Mouse (Mus musculus): ENCODE results near the gene Dcx. TPM values are rescaled to one million over a fixed set of nuclear protein-coding genes. Genes with fewer than 3 reads are reported as not detected.
A peak's percentile ranks its signal among the peaks of the same experiment; 100 is the strongest.

Dcx gene
- 262 and 264 TPM in 2 replicates for polyA plus RNA-seq (2015; fragmentation: Nextera tagmentation; extraction: Ambion mirVana)

DNA sequence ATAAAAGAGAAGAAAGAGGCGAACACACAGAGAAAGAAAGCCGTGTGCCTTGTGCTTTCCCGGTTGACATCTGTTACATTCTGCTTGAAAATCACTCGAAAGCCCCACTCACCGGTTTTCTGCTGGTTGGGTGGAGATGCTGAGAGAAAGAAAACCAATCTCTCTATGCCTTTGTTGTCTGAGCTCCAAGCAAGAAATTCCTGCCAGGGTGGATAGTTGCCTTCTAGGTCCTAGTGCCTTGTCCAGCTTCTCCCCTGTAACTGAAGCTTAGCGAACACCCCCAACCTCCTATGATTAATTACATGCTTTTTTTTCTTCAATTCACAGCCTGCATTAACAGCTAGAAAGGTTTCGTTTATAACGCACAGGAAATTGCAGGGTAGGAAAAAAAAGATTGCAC is at the start of gene Dcx:
Dcx (minus strand) TSS at position 354 of the 400 bp plus-strand sequence.
- H3K4me2 ChIP-seq (replicated peaks), result peak within 1 kb of the TSS; percentile 57
- ATAC-seq, result peak; percentile 83
- H3K9me3 ChIP-seq, result no peaks in the 10 kb centered on the region
- H3K27me3 ChIP-seq, result no peaks in the 10 kb centered on the region
- peak within 1 kb of the TSS; percentile 50 for H3K4me3 ChIP-seq (replicated peaks)
- H3K27ac ChIP-seq, result peak within 1 kb of the TSS; percentile 93
- H3K4me1 ChIP-seq (replicated peaks), result peaks cover 17% of the 10 kb centered on the region
- H3K9ac ChIP-seq (replicated peaks), result peak within 1 kb of the TSS; percentile 77
- 40% methylated on average over 8 of the region's 8 CpGs for WGBS
- H3K36me3 ChIP-seq, result 0 out of 2 replicates have a peak, but pooled peaks cover 2% of the 10 kb centered on the region

DNA sequence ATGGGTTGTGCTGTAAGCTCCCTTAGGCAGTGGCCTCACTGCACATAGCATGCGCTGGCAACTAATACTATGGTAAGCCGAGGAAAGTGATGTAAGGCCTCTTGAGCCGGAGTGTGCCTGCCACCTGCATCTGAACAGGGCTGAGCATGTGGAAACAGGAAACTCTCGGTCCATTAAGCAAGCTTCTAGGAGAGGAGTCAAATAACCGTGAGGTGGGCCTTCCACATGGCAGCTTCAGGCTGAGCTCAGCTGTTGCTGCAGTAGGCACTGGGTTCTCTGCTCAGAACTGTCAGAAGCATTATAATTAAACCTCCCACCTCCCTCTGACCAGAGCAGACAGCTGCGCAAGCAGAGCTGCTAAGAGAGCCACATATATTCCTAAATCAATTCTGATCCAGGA is 33.1 kb upstream of the Dcx start:
- Histone ChIP-seq H3K9ac (replicated peaks) (no peak overlapping the region), H3K9me3 (no peaks in the 10 kb centered on the region), H3K27me3 (no peaks in the 10 kb centered on the region), H3K4me2 (replicated peaks) (no peak overlapping the region), H3K27ac (no peak overlapping the region), H3K4me3 (replicated peaks) (no peak overlapping the region), H3K36me3 (no peaks in the 10 kb centered on the region), H3K4me1 (replicated peaks) (no peaks in the 10 kb centered on the region)
- peak; percentile 69 for ATAC-seq
- WGBS, result 59% methylated on average over 6 of the region's 6 CpGs

DNA sequence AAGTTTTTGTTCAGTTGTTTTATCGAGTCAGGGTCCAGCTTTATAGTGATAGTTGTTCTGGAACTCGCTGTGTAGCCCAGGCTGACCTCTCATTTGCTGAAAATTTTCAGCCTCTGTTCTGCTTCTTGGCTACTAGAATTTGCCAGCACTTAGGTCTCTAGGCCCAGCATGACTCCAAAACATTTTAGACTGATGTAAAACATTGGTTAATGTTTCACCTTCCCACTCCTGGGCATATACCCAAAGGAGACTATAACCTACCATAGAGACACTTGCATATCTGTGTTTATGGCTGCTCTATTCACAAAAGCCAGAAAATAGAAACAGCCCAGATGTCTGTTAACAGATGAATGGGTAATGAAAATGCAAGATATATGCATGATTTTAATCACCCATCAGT is 560 bp upstream of the Dcx start:
- Histone ChIP-seq H3K4me2 (replicated peaks) (peak overlapping the region; percentile 28; the same call in 1 of the 2 replicates), H3K27ac (0 out of 2 replicates have a peak overlapping the region, but pooled peaks have one; percentile 93), H3K4me1 (replicated peaks) (peaks cover 16% of the 10 kb centered on the region), H3K36me3 (0 out of 2 replicates have a peak, but pooled peaks cover 2% of the 10 kb centered on the region), H3K9ac (replicated peaks) (no peak overlapping the region), H3K4me3 (replicated peaks) (no peak overlapping the region), H3K9me3 (no peaks in the 10 kb centered on the region), H3K27me3 (no peaks in the 10 kb centered on the region)
- 80% methylated on average over 2 of the region's 2 CpGs for WGBS
- ATAC-seq, result no peak

DNA sequence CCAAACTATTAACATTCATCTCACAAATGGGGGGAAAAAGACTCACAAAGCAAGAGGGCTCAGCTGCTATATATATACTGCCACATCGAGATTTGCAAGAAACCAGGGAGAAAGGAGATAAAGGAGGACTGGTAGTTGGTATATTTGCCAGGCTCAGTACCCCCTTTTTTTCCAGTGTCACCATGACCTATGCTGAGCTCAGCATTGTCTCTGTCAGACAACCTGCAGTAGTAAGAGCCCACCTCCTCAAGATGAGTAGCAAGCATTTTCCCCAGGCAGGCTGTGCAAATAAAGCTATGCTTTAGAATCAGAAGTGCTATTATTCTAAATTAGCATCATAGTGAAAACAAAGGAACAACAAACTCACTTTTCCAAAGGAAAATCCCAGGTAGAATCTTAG is 581 bp downstream of the Dcx start:
- peaks cover 17% of the 10 kb centered on the region for H3K4me1 ChIP-seq (replicated peaks)
- H3K9ac ChIP-seq (replicated peaks), result peak overlapping the region; percentile 77
- H3K27me3 ChIP-seq, result no peaks in the 10 kb centered on the region
- 32% methylated on average over 1 of the region's 1 CpGs for WGBS
- H3K4me3 ChIP-seq (replicated peaks), result peak overlapping the region; percentile 50
- 0 out of 2 replicates have a peak, but pooled peaks cover 2% of the 10 kb centered on the region for H3K36me3 ChIP-seq
- peak; percentile 76 for ATAC-seq
- H3K9me3 ChIP-seq, result no peaks in the 10 kb centered on the region
- H3K4me2 ChIP-seq (replicated peaks), result peak overlapping the region; percentile 57
- peak overlapping the region; percentile 93 for H3K27ac ChIP-seq

DNA sequence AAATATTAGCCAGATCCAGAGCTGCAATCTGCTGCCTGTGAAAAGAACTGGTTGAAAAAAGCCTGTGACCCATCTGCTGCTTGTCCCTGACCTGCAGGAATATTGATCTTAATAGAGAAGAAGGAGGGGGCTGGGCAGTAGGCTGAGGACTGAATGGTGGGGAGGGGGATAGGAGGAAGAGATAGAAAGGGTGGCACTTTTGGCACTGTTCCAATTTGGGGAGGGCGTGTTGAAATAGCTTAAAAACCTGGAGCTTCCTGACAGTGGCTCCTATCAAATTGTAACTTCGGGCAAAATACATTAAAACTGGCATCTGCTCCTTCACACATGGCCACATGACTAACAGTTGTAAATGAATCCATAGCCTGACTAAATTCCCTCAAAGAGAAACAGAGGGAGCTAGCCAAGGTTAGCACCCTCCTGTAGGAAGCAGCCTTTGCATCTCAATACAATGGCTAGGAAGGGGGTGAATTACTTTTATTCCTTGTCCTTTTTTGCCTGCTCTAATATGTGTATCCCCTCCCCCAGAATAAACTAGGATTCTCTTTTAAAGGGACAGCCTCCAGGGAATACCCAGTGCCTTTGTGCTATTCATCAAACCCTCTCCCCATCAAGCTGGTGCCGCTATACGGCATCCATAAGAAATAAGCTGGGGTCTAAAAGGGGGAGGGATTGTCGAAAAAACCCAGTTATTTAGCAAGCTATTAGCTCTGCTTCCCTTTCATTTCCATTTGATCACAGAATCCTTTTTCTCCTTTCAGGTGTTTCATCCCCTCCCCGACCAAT is 1.5 kb downstream of the Dcx start:
- Histone ChIP-seq H3K4me3 (replicated peaks) (peak overlapping the region; percentile 50), H3K9ac (replicated peaks) (peak overlapping the region; percentile 77), H3K36me3 (0 out of 2 replicates have a peak, but pooled peaks cover 2% of the 10 kb centered on the region), H3K27ac (peak overlapping the region; percentile 93), H3K9me3 (no peaks in the 10 kb centered on the region), H3K27me3 (no peaks in the 10 kb centered on the region), H3K4me1 (replicated peaks) (peaks cover 24% of the 10 kb centered on the region), H3K4me2 (replicated peaks) (peak overlapping the region; percentile 57)
- WGBS, result 25% methylated on average over 6 of the region's 6 CpGs
- peak; percentile 87 for ATAC-seq

DNA sequence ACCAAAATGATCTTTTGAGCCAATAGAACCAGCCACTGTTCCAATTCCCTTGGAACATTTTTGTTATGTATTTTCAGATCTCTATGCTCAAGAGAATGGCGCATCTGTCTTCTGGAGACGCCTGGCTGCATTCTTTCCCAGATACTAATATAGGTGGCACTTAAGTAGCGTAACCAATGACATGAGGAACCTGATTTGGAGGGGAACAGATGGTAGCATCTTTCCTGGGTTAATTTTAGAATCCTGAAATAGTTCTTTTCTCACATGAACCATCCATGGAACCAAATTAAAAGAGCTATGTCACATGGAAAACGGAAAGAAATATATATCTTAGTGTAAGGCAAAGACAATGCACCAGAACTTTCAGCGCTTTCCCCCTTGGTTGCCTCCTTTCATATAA is 11.0 kb downstream of the Dcx start:
- Histone ChIP-seq H3K4me3 (replicated peaks) (no peak overlapping the region), H3K9ac (replicated peaks) (no peak overlapping the region), H3K27ac (no peak overlapping the region), H3K27me3 (no peaks in the 10 kb centered on the region), H3K36me3 (peaks cover 19% of the 10 kb centered on the region), H3K4me1 (replicated peaks) (peaks cover 17% of the 10 kb centered on the region), H3K4me2 (replicated peaks) (no peak overlapping the region), H3K9me3 (no peaks in the 10 kb centered on the region)
- no peak for ATAC-seq
- WGBS, result 87% methylated on average over 5 of the region's 5 CpGs

DNA sequence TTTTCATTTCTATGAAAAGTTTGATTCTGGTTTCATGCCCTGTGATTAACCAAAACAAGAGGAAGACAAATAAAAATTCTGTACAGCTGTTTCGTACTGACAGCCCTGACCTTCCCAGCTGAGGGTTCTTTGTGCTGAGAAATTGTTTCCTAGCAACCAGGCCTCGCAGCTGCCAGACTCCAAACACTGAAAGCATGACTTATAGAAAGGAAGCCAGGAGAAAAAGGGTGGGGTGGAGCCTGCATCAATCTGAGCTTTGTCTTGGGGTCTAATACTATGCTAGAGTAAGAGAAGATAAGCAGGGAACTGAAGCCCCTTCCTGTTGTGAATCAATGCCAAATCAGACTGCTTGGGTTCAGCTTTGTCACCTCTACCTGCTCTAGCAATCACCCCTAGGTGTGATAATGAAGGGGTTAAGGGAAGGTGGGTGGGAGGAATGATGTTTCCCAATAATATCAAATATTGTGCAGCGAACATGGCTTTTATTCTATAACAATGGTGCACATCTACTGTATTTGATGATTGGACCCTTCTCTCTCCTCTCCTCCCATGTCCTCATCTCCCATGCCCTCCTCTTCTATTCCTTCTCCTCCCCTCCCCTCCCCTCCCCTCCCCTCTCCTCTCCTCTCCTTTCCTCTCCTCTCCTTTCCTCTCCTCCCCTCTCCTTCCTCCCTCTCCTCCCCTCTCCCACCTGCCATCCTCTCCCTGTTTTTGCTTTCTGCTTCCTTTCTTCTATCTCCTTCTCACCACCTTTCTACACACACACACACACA is 26.2 kb downstream of the Dcx start:
- Histone ChIP-seq H3K27ac (peak overlapping the region; percentile 85), H3K4me1 (replicated peaks) (peaks cover 43% of the 10 kb centered on the region), H3K4me2 (replicated peaks) (peak overlapping the region; percentile 17; the same call in 1 of the 2 replicates), H3K36me3 (no peaks in the 10 kb centered on the region), H3K27me3 (no peaks in the 10 kb centered on the region; the same call in 1 of the 2 replicates), H3K9ac (replicated peaks) (0 out of 2 replicates have a peak overlapping the region, but pooled peaks have one; percentile 19), H3K4me3 (replicated peaks) (no peak overlapping the region), H3K9me3 (no peaks in the 10 kb centered on the region)
- 30% methylated on average over 3 of the region's 3 CpGs for WGBS
- peak; percentile 84 for ATAC-seq

DNA sequence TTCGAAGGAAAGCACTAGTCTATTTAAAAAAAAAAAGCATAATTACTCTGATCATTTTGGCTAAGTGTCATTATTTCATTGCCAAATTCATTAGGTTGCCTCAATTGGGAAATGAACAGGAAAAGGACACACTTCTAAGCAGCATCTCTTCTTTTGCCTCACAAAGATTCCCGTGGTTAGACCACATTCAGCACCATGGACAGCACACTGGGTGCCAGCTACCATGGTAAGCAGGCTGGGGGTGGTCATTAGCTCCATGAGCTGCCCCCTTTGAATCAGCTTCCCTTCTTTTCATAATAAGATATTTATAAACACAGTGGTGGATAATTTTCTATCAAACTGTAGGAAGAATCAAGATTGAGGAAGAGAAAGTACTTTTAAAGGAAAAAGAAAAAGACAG is 28.4 kb downstream of the Dcx start:
- Histone ChIP-seq H3K27ac (no peak overlapping the region), H3K4me1 (replicated peaks) (peaks cover 45% of the 10 kb centered on the region), H3K27me3 (peaks cover 4% of the 10 kb centered on the region; the same call in 1 of the 2 replicates), H3K4me2 (replicated peaks) (no peak overlapping the region), H3K9ac (replicated peaks) (no peak overlapping the region), H3K4me3 (replicated peaks) (no peak overlapping the region), H3K36me3 (no peaks in the 10 kb centered on the region), H3K9me3 (no peaks in the 10 kb centered on the region)
- no peak for ATAC-seq
- WGBS, result 39% methylated on average over 2 of the region's 2 CpGs

DNA sequence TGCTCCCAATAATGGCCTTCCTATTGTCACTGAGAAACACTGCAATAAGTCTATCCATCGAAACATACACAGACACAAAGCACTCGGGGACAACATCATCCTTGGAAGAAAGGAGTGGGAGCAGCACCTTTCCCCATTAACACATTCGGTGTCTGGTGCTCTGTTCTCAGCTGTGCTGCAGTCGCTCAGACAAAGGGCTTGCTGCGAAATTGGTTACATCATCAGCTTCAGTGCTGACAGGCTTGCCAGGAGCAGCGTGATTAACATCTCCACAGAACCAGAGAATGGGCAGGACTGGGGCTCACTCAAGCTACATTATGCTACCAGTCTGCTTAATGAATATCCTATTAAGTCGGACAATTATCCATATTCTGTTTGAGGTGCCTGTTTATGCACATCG is 30.8 kb downstream of the Dcx start:
- WGBS, result 29% methylated on average over 8 of the region's 8 CpGs
- H3K4me3 ChIP-seq (replicated peaks), result no peak overlapping the region
- H3K9ac ChIP-seq (replicated peaks), result peak overlapping the region; percentile 39

DNA sequence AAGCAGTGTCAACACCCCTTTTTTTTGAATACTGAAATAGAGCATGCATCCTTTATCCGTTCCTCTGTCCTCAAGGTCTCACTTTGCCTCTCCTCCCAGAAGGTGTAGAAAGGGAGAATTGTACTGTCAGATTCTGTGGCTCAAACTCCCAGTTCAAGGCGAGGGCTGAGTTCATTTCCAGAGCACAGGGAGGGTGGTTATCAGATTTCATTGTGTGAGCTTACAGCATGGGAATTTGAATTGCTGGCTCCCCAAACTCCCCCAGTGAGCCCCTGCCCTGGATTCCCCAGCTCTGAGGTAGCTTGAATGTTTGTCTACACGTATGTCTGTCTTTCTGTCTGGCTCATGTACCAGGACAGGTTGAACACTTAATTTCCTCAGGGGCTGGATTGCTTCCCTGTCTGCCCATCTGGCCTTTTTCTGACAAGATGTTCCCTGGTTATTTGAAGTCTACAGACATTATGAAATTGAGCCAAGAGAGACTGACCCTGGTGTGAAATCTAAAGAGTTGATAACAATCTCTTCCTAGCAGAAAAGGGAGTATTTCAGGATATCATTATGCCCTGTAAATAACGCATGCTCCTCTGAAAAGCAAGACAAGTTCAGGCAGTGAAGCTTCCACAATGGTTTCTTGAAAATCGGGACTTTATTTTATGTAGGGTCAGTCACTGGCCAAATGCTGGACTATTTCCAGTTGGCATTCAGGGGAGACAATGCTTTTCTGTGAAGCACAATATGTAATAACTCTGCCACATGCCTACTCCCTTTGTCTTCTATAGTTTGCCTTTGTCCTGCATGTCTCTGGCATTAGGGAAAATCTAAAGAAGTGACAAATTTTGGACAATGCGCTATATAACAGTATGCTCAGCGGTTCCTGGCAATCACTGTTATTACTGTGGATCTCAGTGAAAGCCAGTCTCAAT is 35.5 kb downstream of the Dcx start:
- 65% methylated on average over 7 of the region's 7 CpGs for WGBS
- peaks cover 22% of the 10 kb centered on the region for H3K4me1 ChIP-seq (replicated peaks)
- H3K9ac ChIP-seq (replicated peaks), result no peak overlapping the region
- no peak overlapping the region for H3K4me2 ChIP-seq (replicated peaks)
- no peak overlapping the region for H3K4me3 ChIP-seq (replicated peaks)
- peak overlapping the region; percentile 41 for H3K27ac ChIP-seq
- H3K27me3 ChIP-seq, result peaks cover 4% of the 10 kb centered on the region; the same call in 1 of the 2 replicates
- no peaks in the 10 kb centered on the region for H3K36me3 ChIP-seq
- no peaks in the 10 kb centered on the region for H3K9me3 ChIP-seq
- ATAC-seq, result no peak

More for the DNA sequence above, 30.8 kb downstream of the Dcx start:
- peak; percentile 93 for ATAC-seq
- Histone ChIP-seq H3K4me2 (replicated peaks) (peak overlapping the region; percentile 38), H3K4me1 (replicated peaks) (peaks cover 43% of the 10 kb centered on the region), H3K9me3 (no peaks in the 10 kb centered on the region), H3K27me3 (peaks cover 4% of the 10 kb centered on the region; the same call in 1 of the 2 replicates), H3K36me3 (no peaks in the 10 kb centered on the region), H3K27ac (peak overlapping the region; percentile 86)

DNA sequence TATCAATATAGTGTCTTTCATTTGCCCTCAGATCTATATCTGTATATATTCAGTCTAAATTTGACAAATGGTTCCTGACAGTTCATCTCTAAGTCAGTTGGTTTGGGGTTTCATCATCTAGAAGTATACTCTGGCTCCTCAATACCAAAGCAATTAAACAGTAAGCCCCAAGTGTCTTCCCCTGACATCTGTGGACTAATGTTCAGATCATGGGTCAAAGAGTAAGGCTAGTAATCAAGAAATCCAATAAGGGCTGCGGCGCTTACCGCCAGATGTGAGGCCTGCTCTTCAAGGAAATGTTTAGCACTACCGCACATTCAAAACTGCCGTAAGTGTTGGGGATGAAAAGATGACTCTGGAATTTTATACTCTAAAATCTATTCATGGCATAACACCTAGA is 36.2 kb downstream of the Dcx start:
- peaks cover 16% of the 10 kb centered on the region for H3K4me1 ChIP-seq (replicated peaks)
- no peaks in the 10 kb centered on the region for H3K9me3 ChIP-seq
- H3K4me3 ChIP-seq (replicated peaks), result no peak overlapping the region
- no peak overlapping the region for H3K9ac ChIP-seq (replicated peaks)
- no peak overlapping the region for H3K27ac ChIP-seq
- peaks cover 4% of the 10 kb centered on the region; the same call in 1 of the 2 replicates for H3K27me3 ChIP-seq
- no peaks in the 10 kb centered on the region for H3K36me3 ChIP-seq
- ATAC-seq, result no peak
- no peak overlapping the region for H3K4me2 ChIP-seq (replicated peaks)
- WGBS, result 73% methylated on average over 5 of the region's 5 CpGs
